Mouse (Mus musculus) layer of hippocampus, adult 9-11 months (tissue): ENCODE measurements around the gene Ubap2.

ENCODE experiments used
- DNase-seq: peaks from one replicate; pipeline ENCODE4 v3.0.0; 2022

Gene Ubap2

DNA sequence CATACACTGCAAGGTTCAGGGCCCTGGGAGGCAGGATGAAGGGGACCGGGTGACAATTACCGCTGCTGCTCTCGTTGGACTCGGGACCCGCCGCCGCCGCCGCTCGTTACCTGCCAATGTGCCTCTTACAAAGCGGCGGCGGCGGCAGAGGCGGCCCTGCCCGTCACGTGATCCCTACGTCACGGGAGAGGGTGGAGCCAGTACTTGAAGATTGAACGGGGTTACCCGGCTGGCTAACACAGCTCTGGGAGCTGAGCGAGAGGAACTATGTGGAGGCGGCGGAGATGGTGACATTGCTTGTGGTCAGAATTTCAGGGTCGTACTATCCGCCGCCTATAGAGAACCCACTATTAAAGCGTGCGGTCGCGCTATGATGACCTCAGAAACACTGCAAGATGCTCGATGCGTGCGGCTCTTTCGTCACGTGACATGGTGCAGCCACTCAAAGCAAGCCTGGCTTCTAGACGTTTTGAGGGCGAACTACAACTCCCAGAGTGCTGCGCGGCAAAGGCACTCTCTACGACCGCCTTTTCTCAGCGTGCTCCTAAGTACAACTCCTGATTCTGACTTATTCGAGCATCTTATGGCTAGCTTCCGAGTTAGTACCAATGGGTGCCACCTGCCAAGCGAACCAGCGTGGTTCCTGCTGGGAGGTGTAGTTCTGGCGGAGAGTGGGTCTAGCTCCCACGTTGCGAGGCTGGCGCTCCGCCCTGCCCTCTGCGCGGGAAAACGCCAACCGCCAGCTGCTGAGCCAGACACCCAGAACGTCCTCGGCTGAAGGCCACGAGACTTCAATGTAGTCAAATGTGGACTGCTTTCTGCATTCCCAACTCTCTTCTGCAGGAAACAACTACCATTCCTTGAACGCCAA is at the start of gene Ubap2:
Gene Ubap2 (minus strand): TSS at position 165 of the 871 bp plus-strand sequence.
- peak; percentile 99 for DNase-seq

DNA sequence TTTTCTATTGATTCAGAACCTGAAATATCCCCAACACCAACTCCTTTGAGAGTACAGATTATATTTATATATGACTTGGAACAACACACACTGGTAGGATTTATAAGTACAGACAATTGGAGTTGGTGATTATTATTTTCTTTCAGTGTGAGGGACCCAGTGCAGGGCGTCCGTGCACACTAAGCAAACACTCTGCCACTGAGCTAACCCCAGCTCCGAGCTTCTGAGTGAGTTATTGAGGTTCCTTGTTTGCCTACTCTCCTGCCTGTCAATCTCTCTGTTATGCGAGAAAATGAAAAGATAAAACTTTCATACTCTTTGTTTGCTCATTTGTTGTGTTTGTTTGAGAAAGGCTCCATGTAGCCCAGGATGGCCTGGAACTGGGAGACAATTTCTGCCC is 46.0 kb upstream of the Ubap2 start:
- no peak for DNase-seq

DNA sequence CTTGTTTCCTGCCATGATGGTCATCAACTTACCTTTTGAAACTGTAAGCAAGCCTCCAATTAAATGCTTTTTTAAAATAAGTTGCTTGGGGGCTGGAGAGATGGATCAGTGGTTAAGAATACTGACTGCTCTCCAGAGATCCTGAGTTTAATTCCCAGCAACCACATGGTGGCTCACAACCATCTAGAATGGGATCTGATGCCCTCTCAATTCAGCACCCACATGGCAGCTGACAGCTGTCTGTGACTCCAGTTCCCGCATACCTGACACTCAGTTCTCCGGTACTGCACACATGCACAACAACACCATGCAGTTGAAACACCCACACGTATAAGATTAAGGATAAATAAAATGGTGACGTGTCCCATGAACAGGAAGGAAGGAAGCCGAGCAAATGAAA is 43.3 kb upstream of the Ubap2 start:
- no peak for DNase-seq

DNA sequence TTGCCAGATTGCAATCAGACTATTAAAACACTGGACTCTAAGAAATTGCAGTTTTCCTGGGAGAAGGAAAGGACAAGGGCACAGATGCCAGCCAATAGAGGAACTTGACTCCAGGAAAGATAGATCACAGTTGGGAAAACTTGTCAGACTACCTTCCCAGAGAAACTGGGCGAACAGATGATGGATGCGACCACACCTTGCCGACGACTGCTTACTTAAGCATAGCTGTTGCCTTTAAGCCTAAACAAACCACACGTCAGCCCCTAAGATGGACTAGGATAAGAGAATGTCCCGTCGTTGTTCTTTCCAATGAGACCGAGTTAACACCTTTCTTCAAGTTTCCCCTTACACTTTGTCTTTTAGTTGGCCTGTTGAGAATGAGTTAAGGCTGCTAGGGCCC is 40.2 kb upstream of the Ubap2 start:
- no peak for DNase-seq

DNA sequence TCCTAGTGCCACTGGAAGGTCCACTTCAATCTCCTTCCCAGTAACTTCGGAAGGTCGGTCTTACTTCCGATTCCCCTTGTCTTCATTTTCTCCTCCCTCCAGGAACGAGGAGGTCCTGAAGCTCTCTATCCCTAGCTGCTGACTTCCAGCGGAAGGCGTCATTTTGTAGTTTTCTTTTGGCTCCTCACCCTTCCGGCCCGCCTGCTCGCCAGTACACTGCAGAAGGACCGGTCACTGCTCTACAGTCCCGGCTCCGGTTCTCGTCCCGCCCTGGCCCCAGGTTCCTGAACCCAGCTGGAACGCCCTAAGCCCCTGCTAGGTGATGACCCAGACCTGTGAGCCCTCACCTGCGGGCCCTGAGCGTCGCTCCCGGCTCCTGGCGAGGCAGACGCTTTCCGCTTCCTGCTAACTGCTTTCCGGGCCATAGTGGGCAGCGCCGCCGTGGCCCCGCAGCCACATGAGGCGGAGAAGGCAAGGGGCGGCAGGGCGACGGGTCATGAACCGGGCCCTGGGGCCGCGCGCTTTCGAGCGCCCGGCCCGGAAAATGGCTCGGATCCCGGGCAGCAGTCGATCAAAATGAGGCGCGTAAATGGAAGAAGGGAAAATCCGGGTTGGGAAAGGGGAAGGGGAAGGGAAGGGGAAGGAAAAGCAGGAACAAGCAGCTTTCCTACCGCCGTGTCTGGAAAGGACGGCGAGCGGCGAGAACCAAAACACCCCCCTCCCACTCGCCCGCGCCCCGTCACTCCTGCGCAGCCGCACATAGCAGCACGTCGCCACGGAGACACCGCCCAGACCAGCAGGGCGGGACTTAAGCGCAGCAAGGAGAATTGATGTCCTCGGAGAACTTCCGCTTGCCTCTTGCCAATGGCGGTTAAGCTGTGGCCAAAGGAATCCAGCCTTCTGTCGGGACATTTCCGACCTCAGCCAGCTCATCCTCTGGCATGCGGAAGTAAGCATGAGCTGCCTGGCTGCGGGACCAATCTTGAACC is 39.5 kb upstream of the Ubap2 start, which contains the start of gene Dcaf12:
Gene Dcaf12 (minus strand): TSS at position 749 of the 989 bp plus-strand sequence.
- peak; percentile 97 for DNase-seq

DNA sequence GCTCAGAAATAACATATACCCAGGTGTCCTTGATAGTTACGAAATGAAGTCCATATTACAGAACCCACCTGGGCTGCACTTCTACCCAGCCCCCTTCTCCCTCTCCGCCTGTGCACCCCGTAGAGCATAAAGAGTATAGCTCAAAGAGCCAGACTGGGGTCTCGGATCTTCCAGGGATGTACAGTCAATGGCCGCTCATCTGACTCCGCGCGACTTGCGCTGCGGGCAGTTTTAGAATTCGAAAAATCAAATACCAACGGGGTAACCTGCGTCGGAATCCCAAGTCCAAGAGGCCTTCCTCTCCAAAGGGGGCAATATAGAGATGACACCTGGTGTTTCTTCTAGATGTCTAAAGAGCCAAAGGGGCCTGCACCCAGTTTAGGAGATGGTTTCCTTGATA is 38.8 kb upstream of the Ubap2 start:
- no peak for DNase-seq

DNA sequence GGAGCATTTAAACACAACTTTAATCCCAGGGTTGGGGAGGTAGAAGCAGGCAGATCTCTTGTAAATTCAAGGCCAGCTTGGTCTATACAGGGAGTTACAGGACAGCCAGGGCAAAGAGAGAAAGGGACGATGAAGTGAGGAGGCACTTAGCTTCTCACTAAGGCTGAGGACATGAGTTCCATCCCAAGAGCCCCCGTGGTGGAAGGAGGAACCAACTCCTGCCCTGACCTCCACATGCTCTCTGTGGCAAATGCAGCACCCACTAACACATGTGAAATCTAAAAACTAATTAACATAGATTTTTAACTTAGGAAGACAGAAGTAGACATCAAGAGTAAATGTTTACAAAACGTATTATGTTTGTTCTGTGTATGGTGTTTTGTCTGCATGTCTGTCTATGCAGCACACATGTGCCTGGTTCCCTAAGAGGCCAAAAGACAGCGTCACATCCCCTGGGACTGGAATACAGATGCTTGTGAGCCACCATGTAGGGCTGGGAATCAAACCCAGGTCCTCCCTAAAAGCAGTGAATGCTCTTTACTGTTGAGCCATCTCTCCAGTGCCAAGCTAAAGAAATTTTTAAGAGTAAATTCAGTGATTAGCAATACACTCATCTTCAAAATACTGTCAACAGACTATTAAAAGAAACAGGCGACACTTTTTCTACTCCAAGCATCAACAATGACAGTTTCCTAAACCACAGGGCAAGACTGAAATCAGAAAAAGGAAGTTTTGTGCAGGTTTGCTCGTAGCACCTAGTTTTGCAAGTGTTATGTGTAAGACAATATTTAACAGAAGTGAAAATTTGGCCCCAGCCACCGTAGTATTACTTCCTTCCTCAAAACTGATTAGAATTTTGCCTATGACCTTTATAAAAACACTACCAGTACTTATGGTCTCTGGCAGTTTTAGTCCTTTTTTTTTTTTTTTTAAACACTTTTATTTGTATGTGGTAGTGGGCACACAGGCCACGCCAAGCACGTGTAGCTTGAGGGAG is 35.9 kb upstream of the Ubap2 start:
- no peak for DNase-seq

DNA sequence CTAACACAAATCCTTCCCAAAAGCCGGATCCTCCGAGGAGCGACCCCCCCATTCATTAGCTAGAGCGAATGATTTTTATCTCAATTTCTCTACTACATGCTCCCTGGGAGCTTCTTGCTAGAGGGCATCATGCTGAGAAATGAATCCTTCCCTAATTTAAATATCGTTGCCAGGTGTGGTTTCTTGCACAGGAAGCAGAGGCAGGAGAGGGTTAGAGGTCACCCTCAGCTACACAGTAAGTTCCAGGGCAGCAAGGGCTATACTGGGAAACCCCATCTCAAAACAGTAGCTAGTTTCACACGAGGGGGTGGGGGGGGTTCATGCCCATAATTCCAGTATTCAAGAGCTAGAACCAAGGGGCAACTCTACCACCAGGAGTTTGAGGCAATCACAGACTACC is 32.5 kb upstream of the Ubap2 start:
- DNase-seq = no peak

DNA sequence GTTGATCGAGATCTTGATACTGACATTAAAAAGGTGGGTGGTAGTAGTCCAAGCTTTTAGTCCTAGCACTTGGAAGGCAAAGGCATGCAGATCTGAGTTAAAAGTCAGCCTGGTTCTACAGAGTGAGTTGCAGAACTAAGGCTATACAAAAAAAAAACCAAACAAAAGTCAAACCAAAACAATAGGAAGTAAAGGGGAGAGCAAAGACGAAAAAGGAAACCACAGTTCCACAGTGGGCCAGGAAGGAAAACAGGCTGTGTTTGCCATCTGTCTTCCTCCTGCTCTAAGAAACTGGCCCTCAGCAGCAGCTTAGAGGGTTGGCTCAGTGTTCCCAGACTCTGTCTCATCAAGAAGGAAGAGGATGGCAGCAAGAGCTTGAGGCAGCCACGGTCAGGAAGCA is 29.4 kb upstream of the Ubap2 start:
- peak; percentile 61 for DNase-seq

DNA sequence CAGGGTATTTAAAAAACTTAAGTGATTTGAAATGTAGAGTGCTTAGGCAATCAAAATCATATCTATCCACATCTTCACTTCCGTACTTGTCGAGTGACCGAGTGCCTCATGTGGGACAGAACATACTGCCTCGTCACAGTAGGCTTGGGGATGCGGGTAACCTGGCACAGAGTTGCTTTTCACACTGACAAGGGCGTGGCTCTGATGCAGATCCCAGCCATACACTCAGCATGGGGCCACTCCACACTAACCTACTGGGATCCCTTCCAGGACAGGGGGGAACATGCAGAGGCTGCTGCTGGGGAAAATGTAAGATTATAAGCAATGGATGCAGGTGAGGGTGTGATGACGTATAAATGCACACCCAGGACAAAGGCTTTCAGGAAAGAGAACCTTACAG is 28.7 kb upstream of the Ubap2 start:
- DNase-seq = no peak

DNA sequence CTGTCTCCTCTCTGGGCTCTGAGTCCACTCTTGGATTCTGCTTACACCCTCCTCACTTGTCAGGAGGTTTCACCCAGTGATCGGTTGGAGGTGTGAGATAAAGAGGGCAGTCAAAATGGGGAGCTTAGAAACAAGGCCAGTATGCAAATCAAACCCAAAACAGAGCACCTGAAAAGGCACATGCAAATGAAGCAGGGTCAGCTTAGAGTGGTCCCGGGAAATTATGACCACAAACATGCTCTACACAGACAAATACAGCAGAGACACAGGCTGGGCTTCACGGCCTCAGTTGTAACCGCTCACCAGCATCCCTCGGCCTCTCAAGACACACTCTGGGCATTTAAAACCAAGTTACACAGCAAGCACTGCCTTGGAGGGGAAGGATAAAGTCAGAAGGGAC is 24.0 kb upstream of the Ubap2 start:
- no peak for DNase-seq

DNA sequence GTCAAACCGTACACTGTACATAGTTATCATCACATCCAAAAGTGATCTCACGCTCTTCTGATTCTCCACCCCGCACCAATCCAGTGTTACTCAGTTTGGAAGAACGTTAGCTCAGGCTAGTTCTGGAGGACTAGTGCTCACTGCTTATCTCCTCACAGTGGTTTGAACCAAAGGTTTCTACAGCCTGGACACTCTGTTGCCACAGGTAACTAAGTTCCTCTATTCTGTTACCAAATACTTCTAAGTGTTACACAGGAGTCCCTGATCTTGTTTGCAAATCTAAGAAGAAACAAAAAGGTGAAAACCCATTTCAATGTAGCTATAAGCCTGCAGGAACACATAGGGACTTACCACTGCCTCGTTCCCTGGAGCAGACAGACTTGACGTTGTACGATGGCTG is 21.0 kb upstream of the Ubap2 start:
- no peak for DNase-seq

DNA sequence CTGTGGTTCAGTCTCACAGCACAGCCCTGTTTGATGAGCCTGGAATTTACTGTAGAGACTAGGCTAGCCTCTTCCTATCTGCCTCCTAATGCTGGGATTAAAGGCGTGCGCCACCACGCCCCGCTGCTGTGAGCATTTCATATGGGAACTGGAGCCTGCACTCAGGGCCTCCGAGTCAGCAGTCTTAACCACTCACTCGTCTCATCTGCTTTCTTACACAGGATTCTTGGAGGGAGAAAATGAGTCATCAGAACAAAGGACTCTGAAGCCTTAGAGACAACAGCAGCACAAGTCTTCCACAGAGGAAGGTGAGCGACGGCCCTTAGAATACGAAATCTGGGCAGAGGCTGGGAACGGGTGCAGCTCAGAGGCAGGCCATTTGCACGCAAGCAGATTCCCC is 20.6 kb upstream of the Ubap2 start:
- no peak for DNase-seq

DNA sequence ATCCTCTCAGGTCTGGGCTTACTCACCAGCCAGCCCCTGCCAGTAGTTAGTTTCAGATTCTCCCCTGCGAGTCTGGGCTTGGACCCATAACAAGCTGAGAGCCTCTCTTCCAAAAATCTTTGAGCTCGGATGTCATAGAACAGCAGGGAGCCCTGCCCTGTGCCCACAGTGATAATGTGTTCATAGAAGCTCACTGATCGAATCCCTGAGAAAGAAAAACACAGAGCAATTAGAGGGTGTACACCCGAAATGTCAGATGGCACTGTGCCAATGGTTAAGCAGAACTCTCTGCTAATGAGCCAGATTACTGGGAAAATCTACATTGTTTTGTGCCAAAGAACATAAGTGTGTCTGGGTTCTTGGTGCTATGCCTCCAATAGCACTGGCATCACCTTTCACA is 19.0 kb upstream of the Ubap2 start:
- DNase-seq = peak; percentile 59

DNA sequence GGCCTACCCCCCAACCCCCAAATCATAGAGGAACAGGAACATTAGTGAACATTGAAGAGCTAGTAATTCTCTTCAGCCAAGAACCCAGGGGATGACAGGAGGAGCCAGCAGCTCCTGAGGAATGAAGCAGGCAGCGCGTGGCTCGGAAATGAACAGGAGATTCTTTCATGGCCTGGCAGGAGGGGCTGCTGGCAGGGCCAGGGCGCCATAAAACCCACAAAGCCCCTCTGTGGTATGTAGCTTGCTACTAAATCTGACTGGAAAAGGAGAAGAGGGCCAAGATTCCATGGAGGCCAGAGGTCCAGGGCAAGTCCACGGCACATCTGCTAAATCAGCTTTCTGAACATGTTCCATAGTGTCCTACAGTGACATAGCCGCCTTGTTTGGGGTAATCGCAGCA is 14.9 kb upstream of the Ubap2 start:
- no peak for DNase-seq

DNA sequence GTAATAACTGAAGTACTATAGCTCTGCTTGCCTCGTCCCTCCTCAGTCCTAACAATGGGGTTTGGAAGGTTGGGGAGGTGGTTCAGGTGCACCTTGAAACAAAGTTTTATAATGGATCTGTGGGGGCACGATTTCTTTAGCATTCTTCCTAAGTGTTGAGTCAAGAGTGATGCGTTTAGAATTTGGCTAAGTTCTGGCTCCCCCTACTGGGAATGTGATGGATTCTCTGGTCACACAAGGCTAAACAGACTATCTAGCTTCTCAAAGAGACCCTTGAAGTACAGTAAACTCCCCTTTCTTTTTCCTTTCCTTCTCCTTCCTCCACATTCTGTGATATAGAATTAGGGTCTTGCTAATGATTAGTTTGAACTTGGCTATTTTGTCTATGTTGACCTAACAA is 11.5 kb upstream of the Ubap2 start:
- DNase-seq = no peak

DNA sequence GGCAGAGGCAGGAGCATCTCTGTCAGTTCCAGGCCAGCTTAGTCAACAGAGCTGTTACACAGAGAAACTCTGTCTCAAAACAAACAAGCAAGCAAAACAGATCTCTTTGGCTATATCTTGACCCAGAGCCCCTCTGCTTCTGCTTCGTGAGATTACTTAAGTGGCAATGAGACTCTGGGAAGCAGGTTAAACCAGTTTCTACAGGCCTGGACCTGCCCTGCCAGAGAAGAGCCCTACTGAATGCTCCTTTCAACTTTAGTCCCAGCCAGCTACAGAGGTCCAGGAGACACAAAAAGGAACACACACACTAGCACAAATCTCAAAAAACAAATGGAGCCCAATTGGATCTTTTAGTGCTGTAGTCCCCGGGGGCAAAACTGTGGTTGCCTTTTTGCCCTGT is 9.1 kb upstream of the Ubap2 start:
- DNase-seq = no peak

DNA sequence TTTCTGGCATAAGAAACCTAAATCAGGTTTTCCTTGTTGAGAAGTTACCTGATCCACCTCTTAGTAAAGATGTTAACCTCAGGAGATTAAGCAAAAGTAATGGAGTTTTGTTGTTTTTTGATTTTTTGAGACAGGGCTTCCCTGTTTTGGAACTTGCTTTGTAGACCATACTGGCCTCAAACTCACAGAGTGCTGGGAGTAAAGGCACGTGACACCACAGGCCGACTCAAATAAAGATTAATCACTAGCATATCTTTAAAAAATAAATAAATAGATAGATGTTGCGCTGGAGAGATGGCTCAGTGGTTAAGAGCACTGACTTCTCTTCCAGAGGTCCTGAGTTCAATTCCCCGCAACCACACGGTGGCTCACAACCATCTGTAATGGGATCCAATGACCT is 983 bp upstream of the Ubap2 start:
- DNase-seq = no peak

DNA sequence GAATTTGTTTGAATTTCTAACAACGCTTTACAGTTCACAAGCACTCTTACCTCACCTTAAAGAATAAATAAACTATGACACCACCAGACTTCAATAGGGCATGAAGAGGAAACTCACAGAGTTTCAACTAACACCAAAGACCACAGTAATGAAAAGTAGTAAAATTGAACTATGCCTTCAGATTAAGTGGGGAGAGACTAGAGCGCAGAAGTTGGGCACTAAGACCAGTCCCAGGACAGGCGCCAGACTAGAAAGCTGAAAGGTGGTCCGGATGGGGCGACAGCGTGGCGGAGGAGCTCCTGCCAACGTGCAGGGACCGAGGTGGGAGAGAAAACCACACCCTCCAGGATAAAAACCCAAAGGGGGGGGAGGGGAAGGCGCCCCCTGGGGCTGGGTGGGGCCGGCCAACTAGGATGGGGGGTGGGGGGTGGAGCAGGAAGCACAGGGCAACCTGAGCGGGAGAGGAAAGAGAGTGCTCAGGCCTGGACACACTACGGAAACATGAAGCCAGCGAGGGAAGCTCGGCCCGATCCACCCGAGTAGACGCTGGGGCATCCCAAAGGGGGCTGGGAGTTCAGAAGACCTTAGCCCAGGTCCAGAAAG is 466 bp downstream of the Ubap2 start:
- no peak for DNase-seq

DNA sequence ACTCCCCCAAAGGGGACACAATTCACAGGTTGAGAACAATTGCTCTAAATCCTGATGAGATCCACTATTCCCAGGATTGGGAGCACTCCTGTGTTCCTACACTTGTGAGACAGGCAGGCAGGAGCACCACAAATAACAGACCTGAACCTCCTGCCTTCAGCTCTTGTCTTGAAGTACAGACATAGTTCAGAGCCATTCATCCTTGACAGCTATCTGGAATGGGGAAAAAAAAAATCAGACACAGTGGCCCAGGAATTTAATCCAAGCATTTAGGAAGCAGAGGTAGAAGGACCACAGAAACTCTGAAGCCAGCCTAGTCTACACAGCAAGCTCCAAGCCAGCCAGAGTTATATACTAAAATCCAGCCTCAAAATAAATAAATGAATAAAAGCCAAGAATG is 6.8 kb downstream of the Ubap2 start:
- DNase-seq = no peak

DNA sequence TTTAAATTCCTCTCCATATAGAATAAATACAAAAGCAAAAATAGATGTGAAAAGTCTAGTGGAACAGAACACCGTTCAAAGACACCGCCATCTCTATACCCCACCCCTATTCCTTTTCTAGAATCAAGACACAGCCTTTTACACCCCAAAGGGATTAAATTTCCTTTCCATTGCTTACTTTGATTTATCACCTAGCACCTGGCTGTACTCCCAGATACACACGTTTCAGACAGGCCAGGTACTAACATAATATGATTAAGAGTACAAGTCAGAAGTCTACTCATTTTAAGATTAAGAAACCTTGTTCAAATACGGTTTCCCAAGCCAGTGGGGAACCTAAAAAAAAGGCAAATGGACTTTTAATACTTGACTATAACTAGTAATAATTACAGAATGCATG is 8.6 kb downstream of the Ubap2 start:
- DNase-seq = no peak

DNA sequence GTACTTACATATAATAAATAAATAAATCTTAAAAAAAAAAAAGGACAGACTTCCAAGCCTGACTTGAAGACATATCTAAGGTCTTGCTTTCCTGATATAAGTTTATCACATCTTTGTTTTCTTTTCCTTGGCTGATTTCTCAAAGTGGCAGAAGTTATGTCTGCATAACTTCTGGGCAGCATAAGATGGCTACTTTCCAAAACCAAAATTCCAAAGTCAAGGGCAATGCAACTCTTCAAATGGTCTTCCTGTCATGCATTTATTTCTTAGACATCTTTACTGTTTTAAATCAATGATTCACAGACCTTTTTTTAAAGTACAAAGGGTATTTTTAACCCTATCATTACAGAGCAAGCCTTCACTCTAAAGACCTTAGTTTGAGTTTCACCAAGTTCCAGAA is 14.3 kb downstream of the Ubap2 start:
- no peak for DNase-seq
